Mouse (Mus musculus) CH12.LX (cell line): Measurements from ENCODE around the gene Ager. TPM values are rescaled to one million over a fixed set of nuclear protein-coding genes. Genes with fewer than 3 reads are reported as not detected.
A peak's percentile ranks its signal among the peaks of the same experiment; 100 is the strongest.

ENCODE experiments used
- DNase-seq: peaks from one replicate; pipeline ENCODE4 v3.0.0-alpha.2; 2013; ENCODE audit errors: extremely low read depth
- H3K27ac ChIP-seq: 2 replicates; pipeline ENCODE4 v1.5.1; 2012; ENCODE audit warnings: low read depth, mild to moderate bottlenecking, control low read depth, moderate library complexity; ENCODE audit not compliant: insufficient read depth
- H3K27me3 ChIP-seq: replicated peaks from 2 replicates; pipeline ENCODE3; 2012; ENCODE audit warnings: inconsistent platforms
- H3K36me3 ChIP-seq, 2 experiments: replicated peaks in 1 of 2; 2 replicates each; pipeline versions ENCODE3 to v1.6.1; 2012; ENCODE audit warnings: inconsistent platforms in 1 of 2, low read length in 1 of 2, mild to moderate bottlenecking in 1 of 2, mixed read lengths in 1 of 2, moderate library complexity in 1 of 2; ENCODE audit not compliant: control insufficient read depth in 1 of 2, insufficient read depth in 1 of 2
- H3K4me1 ChIP-seq, 2 experiments: 2 replicates each; pipeline ENCODE4 v1.6.1; 2012; ENCODE audit warnings: inconsistent platforms in 1 of 2, moderate library complexity in 1 of 2; ENCODE audit not compliant: insufficient read depth in 2 of 2, control insufficient read depth in 1 of 2
- H3K4me2 ChIP-seq: 2 replicates; pipeline ENCODE4 v1.6.1; 2012; ENCODE audit warnings: low read depth, mild to moderate bottlenecking, control low read depth; ENCODE audit not compliant: poor library complexity, insufficient read depth, severe bottlenecking
- H3K4me3 ChIP-seq, 3 experiments: fragments of 150-350 bp in 1 of 3; sonication (generic) in 1 of 3; replicated peaks in 1 of 3; 2 replicates each; pipeline versions ENCODE3 to v1.5.1; 2011 to 2012; ENCODE audit warnings: low read depth in 2 of 3, low read length in 2 of 3, mild to moderate bottlenecking in 2 of 3, moderate library complexity in 2 of 3, control low read depth in 1 of 3, improper control_type of control experiment in 1 of 3, inconsistent platforms in 1 of 3, mixed read lengths in 1 of 3; ENCODE audit not compliant: poor library complexity in 1 of 3
- H3K79me2 ChIP-seq: replicated peaks from 2 replicates; pipeline ENCODE4 v1.6.1; 2012; ENCODE audit warnings: mild to moderate bottlenecking, moderate library complexity; ENCODE audit not compliant: control insufficient read depth, poor library complexity, insufficient read depth, severe bottlenecking; ENCODE audit errors: extremely low read depth
- H3K9ac ChIP-seq: 2 replicates; pipeline ENCODE4 v1.6.1; 2012; ENCODE audit warnings: low read depth, mild to moderate bottlenecking, control low read depth, moderate library complexity; ENCODE audit not compliant: insufficient read depth
- H3K9me3 ChIP-seq: replicated peaks from 2 replicates; pipeline ENCODE3; 2012; ENCODE audit warnings: low read length, inconsistent platforms, mixed read lengths
- BHLHE40 ChIP-seq: IDR thresholded peaks from 2 replicates; pipeline ENCODE4 v1.6.1; 2011; ENCODE audit warnings: mild to moderate bottlenecking, low read depth, low read length, improper control_type of control experiment
- CHD2 ChIP-seq: IDR thresholded peaks from 2 replicates; pipeline ENCODE4 v1.6.1; 2011; ENCODE audit warnings: low read length, improper control_type of control experiment
- E2F4 ChIP-seq: IDR thresholded peaks from 2 replicates; pipeline ENCODE4 v1.6.1; 2011; ENCODE audit warnings: low read depth, low read length, improper control_type of control experiment; ENCODE audit not compliant: insufficient replicate concordance
- IRF4 ChIP-seq: IDR thresholded peaks from 2 replicates; pipeline ENCODE4 v1.6.1; 2014; ENCODE audit warnings: low read depth, mild to moderate bottlenecking, inconsistent platforms, low read length, improper control_type of control experiment
- JUN ChIP-seq: IDR thresholded peaks from 2 replicates; pipeline ENCODE4 v1.6.1; 2011; ENCODE audit warnings: low read depth, mild to moderate bottlenecking, low read length, improper control_type of control experiment, moderate library complexity; ENCODE audit not compliant: insufficient read depth
- KAT2A ChIP-seq: IDR thresholded peaks from 2 replicates; pipeline ENCODE4 v1.6.1; 2012; ENCODE audit warnings: low read length, improper control_type of control experiment, inconsistent platforms; ENCODE audit not compliant: insufficient replicate concordance
- MAFK ChIP-seq: IDR thresholded peaks from 2 replicates; pipeline ENCODE4 v1.6.1; 2011; ENCODE audit warnings: low read length, improper control_type of control experiment; ENCODE audit not compliant: insufficient replicate concordance
- MEF2A ChIP-seq: IDR thresholded peaks from 2 replicates; pipeline ENCODE4 v1.6.1; 2014; ENCODE audit warnings: low read depth, mild to moderate bottlenecking, inconsistent platforms, low read length, improper control_type of control experiment, borderline replicate concordance
- MYC ChIP-seq: IDR thresholded peaks from 2 replicates; pipeline ENCODE4 v1.6.1; 2011; ENCODE audit warnings: low read depth, mild to moderate bottlenecking, improper control_type of control experiment, low read length
- NRF1 ChIP-seq: IDR thresholded peaks from 2 replicates; pipeline ENCODE4 v1.6.1; 2014; ENCODE audit warnings: low read depth, mild to moderate bottlenecking, inconsistent platforms, low read length, improper control_type of control experiment, moderate library complexity
- PAX5 ChIP-seq: IDR thresholded peaks from 2 replicates; pipeline ENCODE4 v1.6.1; 2012; ENCODE audit warnings: low read length, inconsistent platforms, mixed read lengths
- POLR2AphosphoS2 ChIP-seq: IDR thresholded peaks from 2 replicates; pipeline ENCODE4 v1.6.1; 2011; ENCODE audit warnings: low read depth, low read length, improper control_type of control experiment
- RAD21 ChIP-seq: IDR thresholded peaks from 2 replicates; pipeline ENCODE4 v1.6.1; 2011; ENCODE audit warnings: low read depth, mild to moderate bottlenecking, low read length, improper control_type of control experiment, moderate library complexity
- SIN3A ChIP-seq: IDR thresholded peaks from 2 replicates; pipeline ENCODE4 v1.6.1; 2012; ENCODE audit warnings: low read length, improper control_type of control experiment, inconsistent platforms
- TCF12 ChIP-seq: IDR thresholded peaks from 2 replicates; pipeline ENCODE4 v1.6.1; 2014; ENCODE audit warnings: low read depth, mild to moderate bottlenecking, inconsistent platforms, low read length, improper control_type of control experiment
- UBTF ChIP-seq: IDR thresholded peaks from 2 replicates; pipeline ENCODE4 v1.6.1; 2012; ENCODE audit warnings: low read depth, mild to moderate bottlenecking, inconsistent platforms, low read length, improper control_type of control experiment, moderate library complexity
- USF1 ChIP-seq: IDR thresholded peaks from 2 replicates; pipeline ENCODE4 v1.6.1; 2014; ENCODE audit warnings: low read depth, mild to moderate bottlenecking, inconsistent platforms, low read length, improper control_type of control experiment
- ZC3H11A ChIP-seq: IDR thresholded peaks from 2 replicates; pipeline ENCODE4 v1.6.1; 2012; ENCODE audit warnings: low read depth, mild to moderate bottlenecking, inconsistent platforms, low read length, improper control_type of control experiment
- ZKSCAN1 ChIP-seq: IDR thresholded peaks from 2 replicates; pipeline ENCODE4 v1.6.1; 2012; ENCODE audit warnings: low read depth, inconsistent platforms, low read length, improper control_type of control experiment, borderline replicate concordance
- dilution Hi-C: fragments of 300-500 bp; cut with MboI; formaldehyde crosslinking; loops from 2 replicates; pipeline ENCODE4 v1.14.3; 2020; ENCODE audit warnings: low sequenced_read_pairs; ENCODE audit not compliant: extremely low pct_unique_long_range_greater_than_20kb, extremely low pct_ligation_motif_present
- in situ Hi-C: fragments of 300-500 bp; cut with MboI; formaldehyde crosslinking; loops from 3 replicates; pipeline ENCODE4 v1.14.3; 2019; ENCODE audit warnings: low sequenced_read_pairs, low pct_ligation_motif_present, low pct_unique_long_range_greater_than_20kb, mixed read lengths
- polyA plus RNA-seq: library from polyadenylated mRNA; unstranded; fragments of >175 nt; gene quantifications from 2 replicates; pipeline ENCODE4 v1.2.1, GENCODE M21; 2012; ENCODE audit warnings: low read depth; ENCODE audit not compliant: insufficient read length
- total RNA-seq, 2 experiments: library from RNA; depleted of rRNA; stranded (reverse); fragments of 300-350 nt in 1 of 2; fragments of >200 nt in 1 of 2; gene quantifications; 2 replicates each; pipeline ENCODE4 v1.2.3; 2012 to 2014

The Ager gene
- total and polyA plus RNA-seq, 3 experiments, result 0.55 to 3.5 (median 0.81) TPM

GRCm38 (mm10) chr17:34627943-34628643 lies 30.4 kb downstream of the Ager start, which contains the start of gene Ppt2:
Ppt2 (minus strand) TSS chr17:34628510.
- H3K36me3 ChIP-seq, result no peaks in the 10 kb centered on the region
- in situ Hi-C loops, result no loop called here
- no peaks in the 10 kb centered on the region for H3K79me2 ChIP-seq
- peaks cover 53% of the 10 kb centered on the region for H3K27me3 ChIP-seq
- H3K4me3 ChIP-seq, result peak within 1 kb of the TSS in 2 of 3 experiments; percentile 43 to 49
- no peak for DNase-seq
- H3K9me3 ChIP-seq, result peaks cover 2% of the 10 kb centered on the region
- dilution Hi-C loops, result no loop called here
- peaks cover 2 to 3% of the 10 kb centered on the region in 2 experiments; a peak in 2 of 4 replicates for H3K4me1 ChIP-seq
- TF ChIP-seq CHD2 (no peak), ZC3H11A (no peak), PAX5 (no peak), KAT2A (no peak), TCF12 (no peak), MEF2A (no peak), ZKSCAN1 (no peak), USF1 (no peak), UBTF (no peak), MYC (no peak), POLR2AphosphoS2 (no peak), JUN (no peak)
- no peak within 1 kb of the TSS for H3K27ac ChIP-seq
- H3K4me2 ChIP-seq, result peak within 1 kb of the TSS; percentile 75
- no peak within 1 kb of the TSS for H3K9ac ChIP-seq

- in situ Hi-C loops (no loop called here), dilution Hi-C loops (no loop called here)
- no peak for DNase-seq
- no peaks in the 10 kb centered on the region for H3K79me2 ChIP-seq
- H3K9me3 ChIP-seq, result peaks cover 2% of the 10 kb centered on the region
- H3K27me3 ChIP-seq, result peaks cover 57% of the 10 kb centered on the region
- no peak overlapping the region for H3K4me2 ChIP-seq
- no peaks in the 10 kb centered on the region for H3K36me3 ChIP-seq
- H3K9ac ChIP-seq, result no peak overlapping the region
- peaks cover 2 to 3% of the 10 kb centered on the region in 2 experiments; a peak in 2 of 4 replicates for H3K4me1 ChIP-seq
- TF ChIP-seq E2F4, result no peak
- TF ChIP-seq KAT2A, result no peak
- TF ChIP-seq CHD2, result no peak
- no peak for TF ChIP-seq PAX5
- no peak for TF ChIP-seq ZC3H11A
- TF ChIP-seq SIN3A, result no peak
- TF ChIP-seq RAD21, result no peak
- no peak for TF ChIP-seq NRF1
- no peak for TF ChIP-seq ZKSCAN1
- TF ChIP-seq USF1, result no peak
- no peak for TF ChIP-seq IRF4
- TF ChIP-seq MAFK, result no peak
- no peak for TF ChIP-seq BHLHE40
- H3K27ac ChIP-seq, result no peak overlapping the region
- H3K4me3 ChIP-seq, result no peak overlapping the region
Measured at GRCm38 (mm10) chr17:34628644-34628967, 30.9 kb downstream of the Ager start.
